Mouse (Mus musculus): ENCODE measurements at regions not wholly inside any gene's neighbourhood (a gene's known extent, or its start where the extent isn't known, plus 50 kb on each side); places are given as distances from the start of the nearest gene placed in this dataset.

DNA sequence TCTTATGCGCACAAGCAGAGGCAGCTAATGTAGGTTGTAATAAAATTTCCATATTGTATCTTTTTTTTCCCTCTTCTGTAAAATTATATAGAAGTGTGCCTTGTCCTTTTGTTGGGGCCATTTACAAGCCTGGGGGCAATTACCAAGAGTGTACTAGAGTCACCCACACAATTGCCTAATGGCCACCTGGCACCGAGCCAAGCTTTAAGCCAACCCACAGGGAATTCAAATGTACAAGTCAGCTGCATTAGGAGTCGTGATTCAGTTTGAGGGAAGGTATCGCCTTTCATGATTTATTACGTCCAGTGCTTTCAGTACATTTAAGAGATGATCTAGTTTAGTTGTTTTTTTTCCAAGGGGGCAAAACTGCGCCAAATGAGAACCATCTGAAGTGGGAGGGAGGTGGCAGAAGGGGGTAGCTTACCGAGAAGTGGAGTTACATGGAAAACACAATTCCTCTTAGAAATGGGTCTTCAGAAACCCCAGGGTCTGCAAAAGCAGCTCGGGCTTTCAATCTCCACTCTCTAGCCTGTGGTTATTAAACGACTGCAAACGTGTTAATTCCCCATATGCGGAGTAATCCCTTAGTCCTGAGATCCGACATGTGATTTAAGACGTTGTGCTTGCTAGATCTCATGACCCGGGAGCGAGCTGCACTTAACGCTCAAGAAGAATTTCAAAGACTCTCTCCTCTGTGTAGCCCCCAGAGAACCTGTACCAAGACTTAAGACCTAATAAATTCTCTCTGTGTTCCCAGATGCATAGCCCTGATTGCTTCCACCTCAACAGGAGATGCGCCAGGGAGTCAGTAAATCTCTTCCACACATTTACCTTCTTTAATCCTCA, 129.0 kb downstream of the Basp1 start:
- H3K4me3 ChIP-seq (ENCODE audit: low read depth, low read length) = no peak overlapping the region
- no peak overlapping the region for H3K27ac ChIP-seq (ENCODE audit: low read length)
- ATAC-seq (ENCODE audit: insufficient number of reproducible peaks, insufficient read depth, low FRiP score, low read depth) = no peak
- no peaks in the 10 kb centered on the region for H3K9me3 ChIP-seq (ENCODE audit: control insufficient read depth, low read depth, low read length)
- no peaks in the 10 kb centered on the region for H3K4me1 ChIP-seq (ENCODE audit: control insufficient read depth, insufficient read depth, low read length)
- no peaks in the 10 kb centered on the region for H3K27me3 ChIP-seq (ENCODE audit: control insufficient read depth, insufficient read depth, low read length)
- no peak overlapping the region for H3K9ac ChIP-seq (replicated peaks; ENCODE audit: low read depth, low read length)
- no peaks in the 10 kb centered on the region for H3K36me3 ChIP-seq (ENCODE audit: control insufficient read depth, insufficient read depth, low read length)
- 40% methylated on average over 17 of the region's 17 CpGs for WGBS
- no peak overlapping the region for H3K4me2 ChIP-seq (replicated peaks; ENCODE audit: low read depth, low read length)

DNA sequence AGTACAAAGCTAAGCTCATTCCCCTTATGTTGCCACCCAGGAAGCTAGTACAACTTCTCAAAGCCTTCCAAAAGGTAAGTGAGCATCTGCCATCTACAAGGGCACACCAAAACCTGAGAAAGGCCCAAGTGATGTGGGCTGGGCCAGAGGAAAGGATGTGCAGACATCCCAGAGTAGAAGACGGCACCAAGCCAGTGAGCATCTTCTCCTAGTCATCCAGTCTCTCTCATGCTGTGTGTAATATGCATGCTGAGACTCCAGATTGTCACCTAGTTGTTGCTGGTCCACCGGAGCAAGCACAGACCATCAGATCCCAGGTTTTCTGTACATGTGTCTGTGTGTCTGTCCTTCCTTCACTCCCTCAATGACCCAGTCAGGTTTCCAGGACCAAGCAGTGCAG, 129.9 kb downstream of the Basp1 start:
- Histone ChIP-seq H3K27me3 (ENCODE audit: control insufficient read depth, insufficient read depth, low read length) (no peaks in the 10 kb centered on the region), H3K27ac (ENCODE audit: low read length) (no peak overlapping the region), H3K9ac (replicated peaks; ENCODE audit: low read depth, low read length) (no peak overlapping the region), H3K36me3 (ENCODE audit: control insufficient read depth, insufficient read depth, low read length) (no peaks in the 10 kb centered on the region), H3K4me2 (replicated peaks; ENCODE audit: low read depth, low read length) (no peak overlapping the region), H3K4me3 (ENCODE audit: low read depth, low read length) (no peak overlapping the region), H3K4me1 (ENCODE audit: control insufficient read depth, insufficient read depth, low read length) (no peaks in the 10 kb centered on the region), H3K9me3 (ENCODE audit: control insufficient read depth, low read depth, low read length) (no peaks in the 10 kb centered on the region)
- ATAC-seq (ENCODE audit: insufficient number of reproducible peaks, insufficient read depth, low FRiP score, low read depth) = no peak
- 90% methylated on average over 2 of the region's 2 CpGs for WGBS

- Histone ChIP-seq H3K27me3 (ENCODE audit: control insufficient read depth, insufficient read depth, low read length) (no peaks in the 10 kb centered on the region), H3K4me3 (ENCODE audit: low read depth, low read length) (no peak overlapping the region), H3K27ac (ENCODE audit: low read length) (no peak overlapping the region), H3K4me2 (replicated peaks; ENCODE audit: low read depth, low read length) (no peak overlapping the region), H3K4me1 (ENCODE audit: control insufficient read depth, insufficient read depth, low read length) (no peaks in the 10 kb centered on the region), H3K9ac (replicated peaks; ENCODE audit: low read depth, low read length) (no peak overlapping the region), H3K36me3 (ENCODE audit: control insufficient read depth, insufficient read depth, low read length) (no peaks in the 10 kb centered on the region), H3K9me3 (ENCODE audit: control insufficient read depth, low read depth, low read length) (no peaks in the 10 kb centered on the region)
- WGBS = 78% methylated on average over 9 of the region's 9 CpGs
- no peak for ATAC-seq (ENCODE audit: insufficient number of reproducible peaks, insufficient read depth, low FRiP score, low read depth)
Observed at GRCm38 (mm10) chr15:25282346-25282745, 131.2 kb downstream of the Basp1 start.

DNA sequence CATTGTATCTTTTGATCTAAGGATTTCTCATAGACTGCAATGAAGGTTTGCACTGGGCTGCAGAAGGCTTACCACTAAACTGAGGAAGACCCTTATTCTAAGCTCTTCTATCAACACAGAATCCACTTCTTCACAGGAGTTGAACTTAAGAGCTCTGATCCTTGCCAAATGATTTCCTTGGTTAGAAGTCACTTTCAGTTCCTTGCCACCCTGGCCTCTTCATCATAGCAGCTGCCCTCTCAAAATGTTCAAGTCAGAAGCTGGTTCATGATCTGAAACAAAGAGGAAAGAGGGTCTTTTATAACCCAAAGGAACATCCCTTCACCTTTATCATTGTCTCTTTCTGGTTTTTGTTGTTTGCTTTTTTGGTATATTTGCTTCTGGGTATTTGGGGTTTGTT, 131.6 kb downstream of the Basp1 start:
- Histone ChIP-seq H3K27ac (ENCODE audit: low read length) (no peak overlapping the region), H3K9me3 (ENCODE audit: control insufficient read depth, low read depth, low read length) (no peaks in the 10 kb centered on the region), H3K4me1 (ENCODE audit: control insufficient read depth, insufficient read depth, low read length) (no peaks in the 10 kb centered on the region), H3K4me2 (replicated peaks; ENCODE audit: low read depth, low read length) (no peak overlapping the region), H3K27me3 (ENCODE audit: control insufficient read depth, insufficient read depth, low read length) (no peaks in the 10 kb centered on the region), H3K4me3 (ENCODE audit: low read depth, low read length) (no peak overlapping the region), H3K36me3 (ENCODE audit: control insufficient read depth, insufficient read depth, low read length) (no peaks in the 10 kb centered on the region), H3K9ac (replicated peaks; ENCODE audit: low read depth, low read length) (no peak overlapping the region)
- no peak for ATAC-seq (ENCODE audit: insufficient number of reproducible peaks, insufficient read depth, low FRiP score, low read depth)

GRCm38 (mm10) chr15:25278317-25279156, 135.0 kb downstream of the Basp1 start:
- H3K36me3 ChIP-seq (ENCODE audit: control insufficient read depth, insufficient read depth, low read length) = no peaks in the 10 kb centered on the region
- H3K4me2 ChIP-seq (replicated peaks; ENCODE audit: low read depth, low read length) = no peak overlapping the region
- H3K27me3 ChIP-seq (ENCODE audit: control insufficient read depth, insufficient read depth, low read length) = no peaks in the 10 kb centered on the region
- no peak overlapping the region for H3K4me3 ChIP-seq (ENCODE audit: low read depth, low read length)
- H3K9ac ChIP-seq (replicated peaks; ENCODE audit: low read depth, low read length) = no peak overlapping the region
- no peak overlapping the region for H3K27ac ChIP-seq (ENCODE audit: low read length)
- no peaks in the 10 kb centered on the region for H3K4me1 ChIP-seq (ENCODE audit: control insufficient read depth, insufficient read depth, low read length)
- WGBS = 73% methylated on average over 6 of the region's 6 CpGs
- H3K9me3 ChIP-seq (ENCODE audit: control insufficient read depth, low read depth, low read length) = no peaks in the 10 kb centered on the region
- no peak for ATAC-seq (ENCODE audit: insufficient number of reproducible peaks, insufficient read depth, low FRiP score, low read depth)

DNA sequence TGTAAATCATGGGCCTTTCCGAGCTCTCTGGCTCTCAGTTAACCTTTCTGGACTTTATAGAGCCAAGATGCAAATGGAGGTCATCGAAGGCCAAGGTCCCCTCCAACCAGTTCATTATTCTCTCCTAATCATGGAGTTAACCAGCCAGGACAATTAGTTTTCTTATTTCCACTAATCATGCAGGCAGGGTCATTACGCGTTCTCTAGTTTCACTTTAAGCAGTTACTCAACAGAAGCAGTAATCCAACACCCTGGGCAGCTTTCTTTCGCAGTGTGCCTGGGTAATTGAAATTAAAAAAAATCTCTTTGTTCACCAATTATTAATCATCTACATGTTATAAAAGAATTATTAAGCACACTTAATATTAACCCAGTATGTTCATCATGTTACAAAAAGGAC, 137.3 kb downstream of the Basp1 start:
- no peak overlapping the region for H3K4me2 ChIP-seq (replicated peaks; ENCODE audit: low read depth, low read length)
- H3K27ac ChIP-seq (ENCODE audit: low read length) = no peak overlapping the region
- no peaks in the 10 kb centered on the region for H3K27me3 ChIP-seq (ENCODE audit: control insufficient read depth, insufficient read depth, low read length)
- ATAC-seq (ENCODE audit: insufficient number of reproducible peaks, insufficient read depth, low FRiP score, low read depth) = no peak
- H3K36me3 ChIP-seq (ENCODE audit: control insufficient read depth, insufficient read depth, low read length) = no peaks in the 10 kb centered on the region
- no peak overlapping the region for H3K9ac ChIP-seq (replicated peaks; ENCODE audit: low read depth, low read length)
- no peaks in the 10 kb centered on the region for H3K4me1 ChIP-seq (ENCODE audit: control insufficient read depth, insufficient read depth, low read length)
- 85% methylated on average over 5 of the region's 5 CpGs for WGBS
- no peak overlapping the region for H3K4me3 ChIP-seq (ENCODE audit: low read depth, low read length)
- no peaks in the 10 kb centered on the region for H3K9me3 ChIP-seq (ENCODE audit: control insufficient read depth, low read depth, low read length)

DNA sequence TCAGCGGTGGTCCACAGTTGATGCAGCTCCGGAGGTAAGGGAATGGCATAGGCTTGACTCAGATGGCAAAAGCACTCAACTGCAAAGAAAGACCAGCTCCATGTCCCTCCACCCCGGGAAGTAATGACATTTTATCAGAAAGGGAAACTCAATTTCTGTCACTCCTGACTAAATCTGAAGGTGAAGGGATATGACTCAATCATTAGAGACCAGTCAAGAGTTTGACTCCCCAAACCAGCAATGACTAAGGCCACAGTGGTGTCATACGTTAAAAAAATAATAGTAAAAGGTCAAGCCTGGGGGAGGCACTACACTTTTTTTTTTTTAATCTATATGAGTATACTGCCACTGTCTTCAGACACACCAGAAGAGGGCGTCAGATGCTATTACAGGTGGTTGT, 141.7 kb downstream of the Basp1 start:
- ATAC-seq (ENCODE audit: insufficient number of reproducible peaks, insufficient read depth, low FRiP score, low read depth) = no peak

GRCm38 (mm10) chr15:25270349-25270748, 143.2 kb downstream of the Basp1 start:
- Histone ChIP-seq H3K27ac (ENCODE audit: low read length) (no peak overlapping the region), H3K36me3 (ENCODE audit: control insufficient read depth, insufficient read depth, low read length) (no peaks in the 10 kb centered on the region), H3K9me3 (ENCODE audit: control insufficient read depth, low read depth, low read length) (no peaks in the 10 kb centered on the region), H3K4me1 (ENCODE audit: control insufficient read depth, insufficient read depth, low read length) (0 out of 2 replicates have a peak, but pooled peaks cover 4% of the 10 kb centered on the region), H3K4me2 (replicated peaks; ENCODE audit: low read depth, low read length) (no peak overlapping the region), H3K27me3 (ENCODE audit: control insufficient read depth, insufficient read depth, low read length) (no peaks in the 10 kb centered on the region), H3K4me3 (ENCODE audit: low read depth, low read length) (no peak overlapping the region), H3K9ac (replicated peaks; ENCODE audit: low read depth, low read length) (no peak overlapping the region)
- 47% methylated on average over 10 of the region's 10 CpGs for WGBS
- no peak for ATAC-seq (ENCODE audit: insufficient number of reproducible peaks, insufficient read depth, low FRiP score, low read depth)

More for the DNA sequence above, 141.7 kb downstream of the Basp1 start:
- H3K4me1 ChIP-seq (ENCODE audit: control insufficient read depth, insufficient read depth, low read length) = 0 out of 2 replicates have a peak, but pooled peaks cover 4% of the 10 kb centered on the region
- H3K4me3 ChIP-seq (ENCODE audit: low read depth, low read length) = no peak overlapping the region
- no peaks in the 10 kb centered on the region for H3K36me3 ChIP-seq (ENCODE audit: control insufficient read depth, insufficient read depth, low read length)
- no peaks in the 10 kb centered on the region for H3K27me3 ChIP-seq (ENCODE audit: control insufficient read depth, insufficient read depth, low read length)
- no peak overlapping the region for H3K9ac ChIP-seq (replicated peaks; ENCODE audit: low read depth, low read length)
- no peaks in the 10 kb centered on the region for H3K9me3 ChIP-seq (ENCODE audit: control insufficient read depth, low read depth, low read length)
- H3K27ac ChIP-seq (ENCODE audit: low read length) = no peak overlapping the region
- WGBS = 93% methylated on average over 5 of the region's 5 CpGs
- no peak overlapping the region for H3K4me2 ChIP-seq (replicated peaks; ENCODE audit: low read depth, low read length)

Data from stomach, embryonic 14.5 days (tissue).